Mouse (Mus musculus): ENCODE data around the gene Uchl1. TPM values are rescaled to one million over a fixed set of nuclear protein-coding genes. Genes with fewer than 3 reads are reported as not detected.

Uchl1 gene
- total and polyA plus RNA-seq, 3 experiments: not detected

DNA sequence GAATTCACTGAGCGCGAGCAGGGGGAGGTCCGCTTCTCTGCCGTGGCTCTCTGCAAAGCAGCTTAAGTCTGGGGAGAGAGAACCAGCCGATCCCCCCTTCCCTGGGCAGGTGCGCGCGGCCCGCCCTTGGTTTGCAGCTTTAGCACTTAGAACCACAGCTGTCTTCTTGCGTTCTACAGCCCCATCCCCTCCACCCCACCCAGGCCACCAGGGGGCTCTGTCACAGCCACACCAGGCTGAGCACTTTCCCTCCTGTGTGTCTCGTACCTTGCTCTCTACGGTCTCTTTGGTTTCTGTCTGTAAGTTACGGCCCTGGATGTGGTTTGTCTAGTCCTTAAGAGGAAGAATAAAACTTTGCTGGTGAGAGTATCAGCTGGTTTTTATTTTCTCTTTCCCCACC lies 11.0 kb downstream of the Uchl1 start:
- Histone ChIP-seq H3K27me3 (ENCODE audit: control insufficient read depth in 1 of 2, insufficient read depth in 2 of 2, low read length in 2 of 2) (no peaks in the 10 kb centered on the region), H3K79me2 (ENCODE audit: control insufficient read depth, insufficient read depth, low read length, poor library complexity) (no peaks in the 10 kb centered on the region), H3K27ac (ENCODE audit: control insufficient read depth, low read depth, low read length) (no peak overlapping the region), H3K9me3 (replicated peaks; ENCODE audit: insufficient read depth, low read length) (no peaks in the 10 kb centered on the region), H3K4me3 (ENCODE audit: control insufficient read depth in 1 of 2, insufficient read depth in 1 of 2, low read depth in 2 of 2, low read length in 2 of 2) (no peak overlapping the region), H3K36me3 (ENCODE audit: control insufficient read depth in 1 of 2, insufficient read depth in 2 of 2, low read length in 2 of 2) (no peaks in the 10 kb centered on the region), H3K9ac (ENCODE audit: control insufficient read depth, low read depth, low read length, poor library complexity, severe bottlenecking) (no peak overlapping the region), H3K4me1 (ENCODE audit: control insufficient read depth in 1 of 2, insufficient read depth in 2 of 2, low read length in 2 of 2) (no peaks in the 10 kb centered on the region)
- TF ChIP-seq USF1 (IDR thresholded peaks at IDR 0.05; ENCODE audit: low read depth, low read length): no peak
- no peak for TF ChIP-seq SMC3 (IDR thresholded peaks at IDR 0.05; ENCODE audit: low read depth, low read length)
- TF ChIP-seq NRF1 (IDR thresholded peaks at IDR 0.05; ENCODE audit: insufficient read depth, low read depth, low read length, poor library complexity, severe bottlenecking): no peak
- no peak for TF ChIP-seq NELFE (IDR thresholded peaks at IDR 0.05; ENCODE audit: low read depth, low read length)
- no peak for TF ChIP-seq JUND (IDR thresholded peaks at IDR 0.05; ENCODE audit: low read depth, low read length)
- TF ChIP-seq KAT2A (conservative IDR thresholded peaks at IDR 0.05; ENCODE audit: low read depth, low read length): no peak
- TF ChIP-seq RCOR1 (IDR thresholded peaks at IDR 0.05; ENCODE audit: low read depth, low read length): no peak
- TF ChIP-seq TAL1 (IDR thresholded peaks at IDR 0.05; ENCODE audit: low read length): no peak
- TF ChIP-seq POLR2A (IDR thresholded peaks at IDR 0.05; ENCODE audit: control insufficient read depth in 1 of 2, insufficient read depth in 1 of 2, low read depth in 1 of 2, low read length in 2 of 2, poor library complexity in 1 of 2): no peak
- TF ChIP-seq TBP (IDR thresholded peaks at IDR 0.05; ENCODE audit: low read depth, low read length): no peak
- TF ChIP-seq MAX (IDR thresholded peaks at IDR 0.05; ENCODE audit: low read length): no peak
- no peak for TF ChIP-seq POLR2AphosphoS2 (IDR thresholded peaks at IDR 0.05; ENCODE audit: low read length)
- no peak for DNase-seq (ENCODE audit: low read depth, low spot score)

DNA sequence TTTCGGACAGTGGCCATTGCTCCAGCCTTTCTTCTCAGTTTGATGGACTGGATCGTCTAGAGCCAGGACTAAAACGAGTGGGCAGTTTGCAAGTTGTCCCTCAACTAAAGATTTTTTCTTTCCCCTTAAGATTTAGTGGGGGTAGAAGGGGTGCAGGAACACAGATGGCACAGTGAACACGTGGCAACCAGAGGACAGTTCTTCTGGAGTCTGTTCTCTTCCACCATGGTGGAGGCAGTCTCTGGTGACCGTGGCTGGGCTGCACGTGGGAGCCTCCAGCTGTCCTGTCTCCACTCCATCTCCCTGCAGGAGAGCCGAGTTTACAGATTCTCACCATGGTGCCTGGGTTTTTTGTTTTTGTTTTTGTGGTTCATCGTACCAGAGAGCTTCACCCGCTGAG lies 11.8 kb downstream of the Uchl1 start:
- Histone ChIP-seq H3K79me2 (ENCODE audit: control insufficient read depth, insufficient read depth, low read length, poor library complexity) (no peaks in the 10 kb centered on the region), H3K27ac (ENCODE audit: control insufficient read depth, low read depth, low read length) (no peak overlapping the region), H3K9ac (ENCODE audit: control insufficient read depth, low read depth, low read length, poor library complexity, severe bottlenecking) (no peak overlapping the region), H3K9me3 (replicated peaks; ENCODE audit: insufficient read depth, low read length) (no peaks in the 10 kb centered on the region), H3K4me1 (ENCODE audit: control insufficient read depth in 1 of 2, insufficient read depth in 2 of 2, low read length in 2 of 2) (no peaks in the 10 kb centered on the region), H3K27me3 (ENCODE audit: control insufficient read depth in 1 of 2, insufficient read depth in 2 of 2, low read length in 2 of 2) (no peaks in the 10 kb centered on the region), H3K4me3 (ENCODE audit: control insufficient read depth in 1 of 2, insufficient read depth in 1 of 2, low read depth in 2 of 2, low read length in 2 of 2) (no peak overlapping the region), H3K36me3 (ENCODE audit: control insufficient read depth in 1 of 2, insufficient read depth in 2 of 2, low read length in 2 of 2) (no peaks in the 10 kb centered on the region)
- DNase-seq (ENCODE audit: low read depth, low spot score): no peak
- TF ChIP-seq CTCF (IDR thresholded peaks at IDR 0.05 in 2 of 3, conservative IDR thresholded peaks at IDR 0.05 in 1 of 3; ENCODE audit: control insufficient read depth in 1 of 3, insufficient read depth in 1 of 3, low read depth in 2 of 3, low read length in 3 of 3, poor library complexity in 1 of 3, severe bottlenecking in 1 of 3) (no peak), UBTF (IDR thresholded peaks at IDR 0.05; ENCODE audit: borderline replicate concordance, insufficient read depth, low read depth, low read length) (no peak)

DNA sequence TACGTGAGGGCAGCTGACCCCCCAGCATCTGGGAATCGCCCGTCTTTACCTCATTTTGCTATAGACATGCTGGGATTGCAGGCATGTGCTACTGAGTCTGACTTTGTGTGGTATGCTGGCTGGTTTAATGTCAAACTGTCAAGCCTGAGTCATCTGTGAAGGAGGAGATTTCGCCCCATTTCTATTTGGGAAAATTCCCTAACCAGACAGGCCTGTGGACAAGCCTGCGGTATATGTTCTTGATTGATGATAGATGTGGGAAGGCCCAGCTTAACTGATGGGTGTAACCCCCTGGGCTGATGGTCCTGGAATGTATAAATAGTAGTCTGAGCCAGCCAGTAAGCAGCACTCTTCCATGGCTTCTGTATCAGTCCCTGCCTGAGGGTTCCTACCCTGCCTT lies 12.4 kb downstream of the Uchl1 start:
- Histone ChIP-seq H3K4me3 (ENCODE audit: control insufficient read depth in 1 of 2, insufficient read depth in 1 of 2, low read depth in 2 of 2, low read length in 2 of 2) (no peak overlapping the region), H3K79me2 (ENCODE audit: control insufficient read depth, insufficient read depth, low read length, poor library complexity) (no peaks in the 10 kb centered on the region), H3K27ac (ENCODE audit: control insufficient read depth, low read depth, low read length) (no peak overlapping the region), H3K27me3 (ENCODE audit: control insufficient read depth in 1 of 2, insufficient read depth in 2 of 2, low read length in 2 of 2) (no peaks in the 10 kb centered on the region), H3K9me3 (replicated peaks; ENCODE audit: insufficient read depth, low read length) (no peaks in the 10 kb centered on the region), H3K4me1 (ENCODE audit: control insufficient read depth in 1 of 2, insufficient read depth in 2 of 2, low read length in 2 of 2) (no peaks in the 10 kb centered on the region), H3K36me3 (ENCODE audit: control insufficient read depth in 1 of 2, insufficient read depth in 2 of 2, low read length in 2 of 2) (no peaks in the 10 kb centered on the region), H3K9ac (ENCODE audit: control insufficient read depth, low read depth, low read length, poor library complexity, severe bottlenecking) (no peak overlapping the region)
- TF ChIP-seq MEF2A (IDR thresholded peaks at IDR 0.05; ENCODE audit: extremely low read depth, insufficient replicate concordance, low read depth, low read length, poor library complexity, severe bottlenecking): no peak
- TF ChIP-seq SIN3A (IDR thresholded peaks at IDR 0.05; ENCODE audit: low read length): no peak
- no peak for TF ChIP-seq USF2 (IDR thresholded peaks at IDR 0.05; ENCODE audit: borderline replicate concordance in 1 of 2, insufficient read depth in 1 of 2, low read depth in 1 of 2, low read length in 2 of 2)
- no peak for TF ChIP-seq CHD2 (IDR thresholded peaks at IDR 0.05; ENCODE audit: low read length)
- TF ChIP-seq USF1 (IDR thresholded peaks at IDR 0.05; ENCODE audit: low read depth, low read length): no peak
- no peak for TF ChIP-seq MYC (IDR thresholded peaks at IDR 0.05; ENCODE audit: low read depth, low read length)
- no peak for DNase-seq (ENCODE audit: low read depth, low spot score)
